Mouse (Mus musculus): ENCODE data around the gene Dusp28. TPM values are rescaled to one million over a fixed set of nuclear protein-coding genes. Genes with fewer than 3 reads are reported as not detected.

Gene Dusp28
- polyA plus RNA-seq, 1 experiment = 4.1 TPM

GRCm38 (mm10) chr1:92935054-92935962 is 28.5 kb downstream of the Dusp28 start:
- peaks cover 17% of the 10 kb centered on the region for H3K9me3 ChIP-seq

GRCm38 (mm10) chr1:92935977-92936376 is 29.2 kb downstream of the Dusp28 start:
- peaks cover 17% of the 10 kb centered on the region for H3K9me3 ChIP-seq
- peaks cover 4% of the 10 kb centered on the region for H3K27me3 ChIP-seq (replicated peaks)
- peak overlapping the region; percentile 94 for H3K4me3 ChIP-seq (replicated peaks)
- no peak for TF ChIP-seq GATA1 (IDR thresholded peaks at IDR 0.05; ENCODE audit: borderline replicate concordance, low read length)
- no peak for TF ChIP-seq FLI1 (IDR thresholded peaks at IDR 0.05; ENCODE audit: low read length)
- H3K36me3 ChIP-seq (replicated peaks; ENCODE audit: low read length) = peaks cover 38% of the 10 kb centered on the region
- H3K4me1 ChIP-seq = peaks cover 42% of the 10 kb centered on the region

More at GRCm38 (mm10) chr1:92935054-92935962, 28.5 kb downstream of the Dusp28 start:
- H3K4me3 ChIP-seq (replicated peaks) = peak overlapping the region; percentile 94
- peaks cover 32% of the 10 kb centered on the region for H3K36me3 ChIP-seq (replicated peaks; ENCODE audit: low read length)
- peaks cover 5% of the 10 kb centered on the region for H3K27me3 ChIP-seq (replicated peaks)
- H3K4me1 ChIP-seq = peaks cover 42% of the 10 kb centered on the region
- TF ChIP-seq FLI1 (IDR thresholded peaks at IDR 0.05; ENCODE audit: low read length) (no peak), GATA1 (IDR thresholded peaks at IDR 0.05; ENCODE audit: borderline replicate concordance, low read length) (no peak)

GRCm38 (mm10) chr1:92936467-92936866 is 29.7 kb downstream of the Dusp28 start:
- Histone ChIP-seq H3K9me3 (peaks cover 16% of the 10 kb centered on the region), H3K4me1 (peaks cover 42% of the 10 kb centered on the region), H3K4me3 (replicated peaks) (no peak overlapping the region), H3K27me3 (replicated peaks) (peaks cover 4% of the 10 kb centered on the region), H3K36me3 (replicated peaks; ENCODE audit: low read length) (peaks cover 40% of the 10 kb centered on the region)
- TF ChIP-seq FLI1 (IDR thresholded peaks at IDR 0.05; ENCODE audit: low read length) (no peak), GATA1 (IDR thresholded peaks at IDR 0.05; ENCODE audit: borderline replicate concordance, low read length) (no peak)

GRCm38 (mm10) chr1:92937797-92938196 is 31.0 kb downstream of the Dusp28 start:
- H3K9me3 ChIP-seq = peaks cover 4% of the 10 kb centered on the region; the same call in 1 of the 2 replicates
- no peak overlapping the region for H3K4me3 ChIP-seq (replicated peaks)
- TF ChIP-seq GATA1 (IDR thresholded peaks at IDR 0.05; ENCODE audit: borderline replicate concordance, low read length) = no peak
- TF ChIP-seq FLI1 (IDR thresholded peaks at IDR 0.05; ENCODE audit: low read length) = no peak
- peaks cover 54% of the 10 kb centered on the region for H3K36me3 ChIP-seq (replicated peaks; ENCODE audit: low read length)
- H3K4me1 ChIP-seq = peaks cover 42% of the 10 kb centered on the region
- no peaks in the 10 kb centered on the region for H3K27me3 ChIP-seq (replicated peaks)

- no peak for TF ChIP-seq GATA1 (IDR thresholded peaks at IDR 0.05; ENCODE audit: borderline replicate concordance, low read length)
- no peak for TF ChIP-seq FLI1 (IDR thresholded peaks at IDR 0.05; ENCODE audit: low read length)
- no peaks in the 10 kb centered on the region for H3K9me3 ChIP-seq
- peaks cover 25% of the 10 kb centered on the region for H3K4me1 ChIP-seq
- peaks cover 73% of the 10 kb centered on the region for H3K36me3 ChIP-seq (replicated peaks; ENCODE audit: low read length)
- H3K27me3 ChIP-seq (replicated peaks) = no peaks in the 10 kb centered on the region
- H3K4me3 ChIP-seq (replicated peaks) = no peak overlapping the region
These were observed 33.0 kb downstream of the Dusp28 start for GRCm38 (mm10) chr1:92939746-92940145.

GRCm38 (mm10) chr1:92943219-92943989 is 36.6 kb downstream of the Dusp28 start:
- peaks cover 97% of the 10 kb centered on the region for H3K36me3 ChIP-seq (replicated peaks; ENCODE audit: low read length)
- H3K4me3 ChIP-seq (replicated peaks) = peak overlapping the region; percentile 38
- TF ChIP-seq GATA1 (IDR thresholded peaks at IDR 0.05; ENCODE audit: borderline replicate concordance, low read length) (no peak), FLI1 (IDR thresholded peaks at IDR 0.05; ENCODE audit: low read length) (no peak)
- H3K27me3 ChIP-seq (replicated peaks) = no peaks in the 10 kb centered on the region
- H3K9me3 ChIP-seq = no peaks in the 10 kb centered on the region
- no peaks in the 10 kb centered on the region for H3K4me1 ChIP-seq

- Histone ChIP-seq H3K4me3 (replicated peaks) (no peak overlapping the region), H3K36me3 (replicated peaks; ENCODE audit: low read length) (peaks cover 64% of the 10 kb centered on the region), H3K4me1 (peaks cover 13% of the 10 kb centered on the region), H3K9me3 (no peaks in the 10 kb centered on the region), H3K27me3 (replicated peaks) (peaks cover 1% of the 10 kb centered on the region)
- TF ChIP-seq FLI1 (IDR thresholded peaks at IDR 0.05; ENCODE audit: low read length) = no peak
- TF ChIP-seq GATA1 (IDR thresholded peaks at IDR 0.05; ENCODE audit: borderline replicate concordance, low read length) = no peak
These were observed 41.2 kb downstream of the Dusp28 start for GRCm38 (mm10) chr1:92947966-92948365.

GRCm38 (mm10) chr1:92949426-92949825 is 42.6 kb downstream of the Dusp28 start:
- no peak for TF ChIP-seq FLI1 (IDR thresholded peaks at IDR 0.05; ENCODE audit: low read length)
- no peak for TF ChIP-seq GATA1 (IDR thresholded peaks at IDR 0.05; ENCODE audit: borderline replicate concordance, low read length)
- Histone ChIP-seq H3K4me1 (peaks cover 13% of the 10 kb centered on the region), H3K4me3 (replicated peaks) (no peak overlapping the region), H3K27me3 (replicated peaks) (peaks cover 1% of the 10 kb centered on the region), H3K9me3 (no peaks in the 10 kb centered on the region), H3K36me3 (replicated peaks; ENCODE audit: low read length) (peaks cover 50% of the 10 kb centered on the region)

- peaks cover 13% of the 10 kb centered on the region for H3K4me1 ChIP-seq
- no peaks in the 10 kb centered on the region for H3K9me3 ChIP-seq
- no peak for TF ChIP-seq GATA1 (IDR thresholded peaks at IDR 0.05; ENCODE audit: borderline replicate concordance, low read length)
- TF ChIP-seq FLI1 (IDR thresholded peaks at IDR 0.05; ENCODE audit: low read length) = no peak
- peaks cover 38% of the 10 kb centered on the region for H3K36me3 ChIP-seq (replicated peaks; ENCODE audit: low read length)
- peaks cover 1% of the 10 kb centered on the region for H3K27me3 ChIP-seq (replicated peaks)
- H3K4me3 ChIP-seq (replicated peaks) = no peak within 1 kb of the TSS
These were observed 43.8 kb downstream of the Dusp28 start, which contains the start of gene Gpr35 for GRCm38 (mm10) chr1:92950607-92951006. TSS of gene Gpr35 (plus strand) at chr1:92950865.

All from megakaryocyte, embryonic 14.5 days (primary cell).